Mouse (Mus musculus) limb, embryonic 10.5 days (tissue): ENCODE data around the gene Itih4. TPM values are rescaled to one million over a fixed set of nuclear protein-coding genes. Genes with fewer than 3 reads are reported as not detected.
A peak's percentile ranks its signal among the peaks of the same experiment; 100 is the strongest.

Experiments
- DNase-seq: peaks from one replicate; pipeline ENCODE4 v3.0.0-alpha.2; 2017; ENCODE audit warnings: low spot score
- H3K27ac ChIP-seq: fragments of 300-500 bp; sonication (generic); 2 replicates; pipeline ENCODE4 v1.5.1; 2016; ENCODE audit warnings: mild to moderate bottlenecking
- H3K27me3 ChIP-seq: fragments of 300-500 bp; sonication (generic); 2 replicates; pipeline ENCODE4 v1.6.1; 2016; ENCODE audit warnings: low read depth, mild to moderate bottlenecking; ENCODE audit not compliant: poor library complexity, severe bottlenecking
- H3K36me3 ChIP-seq: fragments of 300-500 bp; sonication (generic); 2 replicates; pipeline ENCODE4 v1.6.1; 2016; ENCODE audit warnings: mild to moderate bottlenecking, moderate library complexity
- H3K4me1 ChIP-seq: fragments of 300-500 bp; sonication (generic); 2 replicates; pipeline ENCODE4 v1.6.1; 2016
- H3K4me3 ChIP-seq: fragments of 300-500 bp; sonication (generic); 2 replicates; pipeline ENCODE4 v1.5.1; 2016; ENCODE audit warnings: mild to moderate bottlenecking, moderate library complexity
- H3K9me3 ChIP-seq: fragments of 300-500 bp; sonication (generic); replicated peaks from 2 replicates; pipeline ENCODE4 v1.6.1; 2016; ENCODE audit warnings: mild to moderate bottlenecking
- WGBS: fragments of 180-500 bp; shearing (Covaris S2); methylation state at CpG from one replicate; pipeline ENCODE4 v1.1.7; 2016; 5-methylcytosine and 5-hydroxymethylcytosine counted together
- polyA plus RNA-seq: library from polyadenylated mRNA; unstranded; fragments of >200 nt; fragmentation: Nextera tagmentation; extraction: Ambion mirVana; gene quantifications from 2 replicates; pipeline ENCODE4 v1.2.1, GENCODE M21; 2016

Gene Itih4
- polyA plus RNA-seq, 1 experiment from 2014 or later, result not detected

DNA sequence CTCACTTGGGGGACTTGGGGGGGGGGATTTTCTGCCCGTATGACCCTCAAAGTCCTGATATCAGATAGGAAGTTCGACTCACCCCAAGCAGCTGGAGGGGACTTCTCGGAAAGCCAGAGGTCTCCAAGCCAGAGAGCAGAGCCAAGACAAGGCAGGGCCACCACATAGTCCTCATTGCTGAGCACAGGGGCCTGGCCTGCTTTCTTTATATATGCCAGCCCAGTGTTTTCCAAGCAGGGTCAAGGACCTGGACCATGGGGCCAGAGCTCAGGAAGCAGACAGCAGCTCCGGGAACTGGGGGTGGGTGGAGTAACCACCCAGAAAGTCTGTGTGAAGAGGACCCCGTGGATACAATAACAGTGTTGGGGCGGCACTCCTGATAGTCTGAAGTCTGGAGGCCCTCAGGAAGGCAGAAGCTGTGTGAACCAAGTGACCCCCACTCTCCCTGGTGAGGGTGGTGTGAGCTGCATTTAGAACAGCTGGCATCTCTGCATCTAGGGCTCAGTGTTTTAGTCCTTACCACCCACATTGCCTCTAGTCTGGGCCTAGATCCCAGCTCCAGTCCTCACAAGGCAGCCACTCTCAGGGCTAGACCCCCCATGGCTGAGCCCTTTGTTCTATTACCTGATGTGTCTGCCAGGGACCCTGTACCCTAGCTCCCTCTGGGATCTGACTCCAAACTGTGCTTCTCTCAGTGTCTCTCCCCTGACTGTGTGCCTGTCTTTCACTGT is 37.3 kb downstream of the Itih4 start, which contains the start of gene Itih3:
Itih3 (minus strand) TSS at position 386 of the 731 bp plus-strand sequence.
- no peak within 1 kb of the TSS for H3K27ac ChIP-seq
- no peak within 1 kb of the TSS for H3K4me3 ChIP-seq
- no peaks in the 10 kb centered on the region for H3K27me3 ChIP-seq
- WGBS, result 81% methylated on average over 6 of the region's 6 CpGs
- no peak for DNase-seq
- H3K36me3 ChIP-seq, result no peaks in the 10 kb centered on the region
- no peaks in the 10 kb centered on the region for H3K4me1 ChIP-seq
- H3K9me3 ChIP-seq, result no peaks in the 10 kb centered on the region

DNA sequence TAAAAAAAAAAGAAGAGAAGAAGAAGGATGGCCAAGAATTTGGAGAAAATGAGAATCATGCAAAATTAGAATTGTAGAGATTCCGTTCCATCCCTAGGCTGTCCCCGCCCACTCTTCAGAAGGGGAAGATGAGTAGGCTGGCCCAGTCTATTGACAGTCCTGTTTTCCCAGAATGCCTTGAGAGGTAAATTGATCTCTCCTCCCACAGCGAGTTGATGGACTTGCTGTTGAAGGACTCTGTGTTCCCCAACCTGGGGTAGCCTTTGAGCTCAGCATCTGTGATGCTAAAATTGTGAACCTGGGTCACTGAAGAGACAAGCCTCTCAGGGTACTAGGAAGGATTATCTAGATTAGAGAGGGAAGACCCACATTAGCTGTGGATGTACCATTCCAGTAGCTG is 39.2 kb downstream of the Itih4 start:
- DNase-seq, result no peak
- 91% methylated on average over 3 of the region's 3 CpGs for WGBS
- H3K9me3 ChIP-seq, result no peaks in the 10 kb centered on the region

GRCm38 (mm10) chr14:30930386-30930785 is 44.1 kb downstream of the Itih4 start:
- no peaks in the 10 kb centered on the region for H3K27me3 ChIP-seq
- H3K4me3 ChIP-seq, result no peak overlapping the region
- H3K4me1 ChIP-seq, result no peaks in the 10 kb centered on the region
- H3K9me3 ChIP-seq, result no peaks in the 10 kb centered on the region
- no peak overlapping the region for H3K27ac ChIP-seq
- 95% methylated on average over 4 of the region's 4 CpGs for WGBS
- no peak for DNase-seq
- no peaks in the 10 kb centered on the region for H3K36me3 ChIP-seq

More for the DNA sequence above, 39.2 kb downstream of the Itih4 start:
- Histone ChIP-seq H3K4me1 (no peaks in the 10 kb centered on the region), H3K36me3 (no peaks in the 10 kb centered on the region), H3K4me3 (no peak overlapping the region), H3K27ac (no peak overlapping the region), H3K27me3 (no peaks in the 10 kb centered on the region)

- Histone ChIP-seq H3K4me3 (no peak overlapping the region), H3K9me3 (no peaks in the 10 kb centered on the region), H3K27ac (no peak overlapping the region), H3K27me3 (no peaks in the 10 kb centered on the region), H3K4me1 (no peaks in the 10 kb centered on the region), H3K36me3 (no peaks in the 10 kb centered on the region)
- 89% methylated on average over 9 of the region's 9 CpGs for WGBS
- no peak for DNase-seq
Observed at GRCm38 (mm10) chr14:30933351-30933750, 47.1 kb downstream of the Itih4 start.

- DNase-seq, result no peak
Observed at GRCm38 (mm10) chr14:30942254-30942653, 56.0 kb downstream of the Itih4 start.

DNA sequence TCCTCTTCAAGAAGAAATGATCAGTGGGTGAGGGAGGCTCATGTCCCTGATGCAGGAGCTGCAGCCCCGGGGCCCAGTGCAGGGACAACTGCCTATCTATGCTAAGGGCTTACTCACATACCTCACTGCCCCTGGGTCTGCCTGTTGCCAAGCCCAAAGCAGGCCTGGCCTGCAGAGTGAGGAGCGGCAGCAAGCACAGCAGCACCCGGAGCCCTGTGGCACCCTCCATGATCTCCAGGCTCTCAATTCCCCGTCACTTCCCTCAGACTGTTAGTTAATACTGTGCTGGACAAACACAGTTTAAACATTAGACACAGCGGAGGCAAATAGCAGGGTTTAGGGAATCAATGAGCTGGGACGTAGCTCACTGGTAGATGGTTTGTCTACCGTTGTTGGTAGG is 56.8 kb downstream of the Itih4 start, which contains the start of gene Itih1:
Itih1 (minus strand) TSS at position 252 of the 400 bp plus-strand sequence.
- no peak for DNase-seq
- Histone ChIP-seq H3K27ac (no peak within 1 kb of the TSS), H3K4me3 (no peak within 1 kb of the TSS), H3K9me3 (no peaks in the 10 kb centered on the region), H3K36me3 (no peaks in the 10 kb centered on the region), H3K27me3 (no peaks in the 10 kb centered on the region), H3K4me1 (no peaks in the 10 kb centered on the region)
- 93% methylated on average over 7 of the region's 7 CpGs for WGBS

More at GRCm38 (mm10) chr14:30942254-30942653, 56.0 kb downstream of the Itih4 start:
- H3K36me3 ChIP-seq, result no peaks in the 10 kb centered on the region
- H3K9me3 ChIP-seq, result no peaks in the 10 kb centered on the region
- H3K27ac ChIP-seq, result no peak overlapping the region
- H3K4me3 ChIP-seq, result no peak overlapping the region
- WGBS, result 91% methylated on average over 4 of the region's 4 CpGs
- no peaks in the 10 kb centered on the region for H3K4me1 ChIP-seq
- no peaks in the 10 kb centered on the region for H3K27me3 ChIP-seq

GRCm38 (mm10) chr14:30943860-30944674 is 57.8 kb downstream of the Itih4 start:
- H3K36me3 ChIP-seq, result no peaks in the 10 kb centered on the region
- no peak overlapping the region for H3K27ac ChIP-seq
- H3K4me3 ChIP-seq, result no peak overlapping the region
- WGBS, result 69% methylated on average over 11 of the region's 11 CpGs
- no peaks in the 10 kb centered on the region for H3K9me3 ChIP-seq
- H3K4me1 ChIP-seq, result no peaks in the 10 kb centered on the region
- DNase-seq, result peak; percentile 67
- H3K27me3 ChIP-seq, result no peaks in the 10 kb centered on the region

DNA sequence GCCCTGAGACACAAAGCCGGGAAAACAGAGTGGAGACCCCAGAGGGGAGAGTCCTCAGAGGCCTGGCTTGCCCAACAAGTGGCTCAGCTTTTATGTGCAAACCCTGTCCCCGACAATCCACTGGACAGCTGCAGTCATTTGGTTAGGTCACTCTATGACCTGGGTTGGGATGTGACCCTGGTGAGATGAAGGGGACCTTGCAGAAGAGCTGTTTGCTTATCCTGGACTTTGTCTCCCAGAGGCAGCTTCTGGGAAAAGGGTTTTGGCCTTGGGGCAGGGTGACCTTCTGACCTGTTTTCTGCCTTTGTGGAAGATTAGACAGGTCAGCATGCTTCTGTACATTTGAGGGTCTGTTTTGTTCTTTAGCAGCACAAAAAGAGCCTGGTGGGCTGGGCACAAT is 58.5 kb downstream of the Itih4 start:
- Histone ChIP-seq H3K4me3 (no peak overlapping the region), H3K36me3 (no peaks in the 10 kb centered on the region), H3K4me1 (no peaks in the 10 kb centered on the region), H3K27ac (no peak overlapping the region), H3K9me3 (no peaks in the 10 kb centered on the region), H3K27me3 (no peaks in the 10 kb centered on the region)
- 70% methylated on average over 2 of the region's 2 CpGs for WGBS
- no peak for DNase-seq

DNA sequence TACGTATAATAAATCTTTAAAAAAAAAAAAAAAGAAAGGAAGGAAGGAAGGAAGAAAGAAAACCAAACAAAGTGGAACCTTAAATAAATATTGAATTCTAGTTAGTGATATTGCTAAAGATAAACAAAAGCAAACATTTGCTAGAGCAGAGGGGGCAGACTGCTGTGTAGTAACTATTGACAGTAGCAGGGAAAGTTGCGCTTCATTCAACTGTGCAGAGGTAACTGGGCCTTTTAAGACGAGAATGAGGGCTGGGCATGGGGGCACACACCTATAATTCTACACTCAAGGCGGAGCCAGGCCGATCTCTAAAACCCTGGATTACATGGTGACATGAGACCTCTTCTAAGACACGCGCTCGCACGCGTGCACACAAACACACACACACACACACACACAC is 63.7 kb downstream of the Itih4 start:
- Histone ChIP-seq H3K27me3 (no peaks in the 10 kb centered on the region), H3K36me3 (peaks cover 8% of the 10 kb centered on the region), H3K27ac (no peak overlapping the region), H3K4me1 (peaks cover 10% of the 10 kb centered on the region), H3K9me3 (no peaks in the 10 kb centered on the region), H3K4me3 (no peak overlapping the region)
- 94% methylated on average over 10 of the region's 10 CpGs for WGBS
- no peak for DNase-seq

DNA sequence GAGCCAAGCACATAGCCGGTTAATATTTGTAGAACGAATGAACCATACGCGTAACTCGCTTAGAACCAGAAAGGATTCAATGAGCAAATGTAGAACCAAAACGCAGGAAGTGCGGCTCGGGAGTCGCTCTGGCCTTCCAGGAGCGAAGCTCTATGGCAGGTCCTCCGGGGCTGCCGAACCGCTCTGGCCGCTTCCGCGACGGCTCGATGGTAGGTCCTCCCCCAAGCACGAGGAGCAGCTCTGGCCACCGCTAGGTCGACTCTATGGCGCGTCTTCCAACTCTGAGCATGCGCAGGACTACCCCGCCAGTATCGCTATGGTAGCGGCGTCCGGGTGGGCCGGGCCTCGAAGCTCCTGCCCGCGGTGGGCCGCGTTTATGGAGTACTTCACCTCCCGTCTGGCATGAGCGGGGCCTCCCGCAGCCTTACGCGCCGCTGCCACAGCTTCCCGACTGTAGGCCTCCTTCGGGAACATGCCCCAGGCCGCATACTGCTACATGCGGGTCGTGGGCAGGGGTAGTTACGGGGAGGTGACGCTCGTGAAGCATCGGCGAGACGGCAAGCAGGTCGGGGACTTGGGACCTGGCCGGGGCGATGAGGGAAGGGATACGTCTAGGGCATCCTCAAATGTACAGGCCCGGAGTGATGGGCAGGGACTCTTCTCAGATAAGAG is 65.0 kb downstream of the Itih4 start, which contains the start of gene Nek4:
Nek4 (plus strand) TSS at position 224 of the 672 bp plus-strand sequence.
- peaks cover 10% of the 10 kb centered on the region for H3K4me1 ChIP-seq
- H3K27me3 ChIP-seq, result no peaks in the 10 kb centered on the region
- peak within 1 kb of the TSS; percentile 89 for H3K27ac ChIP-seq
- DNase-seq, result peak; percentile 97
- under 1% methylated on average over 57 of the region's 57 CpGs for WGBS
- H3K9me3 ChIP-seq, result no peaks in the 10 kb centered on the region
- peak within 1 kb of the TSS; percentile 85 for H3K4me3 ChIP-seq
- peaks cover 13% of the 10 kb centered on the region for H3K36me3 ChIP-seq
